Mouse (Mus musculus): ENCODE measurements around the gene Mex3d.

- TF ChIP-seq CTCF (IDR thresholded peaks at IDR 0.05; ENCODE audit: insufficient read depth, low read depth, low read length) (no peak), POLR2A (IDR thresholded peaks at IDR 0.05; ENCODE audit: insufficient read depth, low read depth, low read length) (no peak)
Observed at GRCm38 (mm10) chr10:80429800-80430199, 42.3 kb upstream of the Mex3d start.

Measured in olfactory bulb, adult 2 months (tissue).